Mouse (Mus musculus) MN1 (cell line): Measurements from ENCODE around the gene Cluap1.
A peak's percentile ranks its signal among the peaks of the same experiment; 100 is the strongest.

Source experiments
- DNase-seq: peaks from one replicate; pipeline ENCODE4 v3.0.0-alpha.2; 2016; ENCODE audit warnings: low spot score

The Cluap1 gene

DNA sequence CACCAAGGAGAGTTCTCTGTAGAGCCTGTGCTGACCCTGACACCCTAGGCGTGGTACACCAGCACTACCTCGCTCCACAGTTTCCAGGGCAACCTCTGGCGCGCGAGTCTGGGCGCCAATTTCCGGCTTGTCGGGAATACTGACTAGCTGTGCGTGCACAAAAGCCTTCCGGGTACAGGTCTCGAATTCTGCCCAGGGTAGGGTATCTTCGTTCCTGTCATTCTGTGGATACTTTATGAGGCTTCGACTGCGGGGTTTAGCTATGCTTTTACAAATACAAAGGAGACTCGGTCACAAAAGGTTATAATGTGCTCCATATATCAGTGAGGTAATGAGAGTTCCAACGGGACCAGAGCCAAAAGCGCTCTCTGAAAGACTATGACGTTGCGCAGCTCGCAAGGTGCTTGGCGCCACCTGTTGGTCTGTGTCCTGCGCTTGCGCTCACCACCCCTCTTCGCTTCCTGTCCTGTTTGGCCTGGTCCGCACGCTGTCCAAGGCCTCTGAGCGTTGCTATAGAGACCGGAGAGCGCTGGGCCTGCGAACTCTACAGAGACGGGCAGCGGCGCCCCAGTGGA, at the start of gene Cluap1, which contains the start of gene 1700037C18Rik:
Cluap1 (plus strand) TSS at position 265 of the 575 bp plus-strand sequence.
1700037C18Rik (minus strand) TSS at position 153 of the 575 bp plus-strand sequence.
- peak; percentile 96 for DNase-seq

DNA sequence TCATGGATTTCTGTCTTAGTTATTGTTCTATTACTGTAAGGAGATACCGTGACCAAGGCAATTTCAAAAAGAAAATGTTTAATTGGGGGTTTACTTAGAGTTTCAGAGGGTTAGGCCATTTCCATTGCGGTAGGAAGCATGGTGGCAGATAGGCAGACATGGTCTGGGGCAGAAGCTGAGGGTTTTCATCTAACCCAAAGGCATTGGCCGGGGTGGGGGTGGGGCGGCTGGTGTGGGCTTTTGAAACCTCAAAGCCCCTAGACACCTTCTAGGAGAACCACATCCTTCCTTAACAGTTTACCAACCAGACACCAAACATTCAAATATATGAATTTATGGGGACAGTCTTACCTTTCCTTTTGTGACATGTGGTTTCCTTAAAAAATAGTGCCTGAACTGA, 49.3 kb upstream of the Cluap1 start:
- no peak for DNase-seq

DNA sequence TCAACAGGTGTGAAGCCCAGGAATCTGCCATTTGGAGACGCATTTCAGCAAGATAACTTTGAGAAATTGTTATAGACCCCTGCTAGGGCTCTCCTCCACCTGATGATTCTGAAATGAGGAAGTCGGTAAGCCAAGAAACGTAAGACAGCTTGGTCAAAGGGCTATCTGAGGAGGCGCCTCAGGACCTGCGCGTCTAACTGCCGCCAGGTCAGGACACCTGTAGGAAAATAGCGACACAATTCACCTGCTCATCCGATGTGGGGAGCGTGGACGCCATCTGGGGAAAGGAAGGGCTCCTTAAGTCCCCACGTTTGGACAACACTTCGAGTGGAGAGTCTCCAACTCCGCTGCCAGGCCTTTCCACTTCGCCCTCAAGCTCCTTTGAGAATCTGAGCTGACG, 36.8 kb upstream of the Cluap1 start:
- no peak for DNase-seq

DNA sequence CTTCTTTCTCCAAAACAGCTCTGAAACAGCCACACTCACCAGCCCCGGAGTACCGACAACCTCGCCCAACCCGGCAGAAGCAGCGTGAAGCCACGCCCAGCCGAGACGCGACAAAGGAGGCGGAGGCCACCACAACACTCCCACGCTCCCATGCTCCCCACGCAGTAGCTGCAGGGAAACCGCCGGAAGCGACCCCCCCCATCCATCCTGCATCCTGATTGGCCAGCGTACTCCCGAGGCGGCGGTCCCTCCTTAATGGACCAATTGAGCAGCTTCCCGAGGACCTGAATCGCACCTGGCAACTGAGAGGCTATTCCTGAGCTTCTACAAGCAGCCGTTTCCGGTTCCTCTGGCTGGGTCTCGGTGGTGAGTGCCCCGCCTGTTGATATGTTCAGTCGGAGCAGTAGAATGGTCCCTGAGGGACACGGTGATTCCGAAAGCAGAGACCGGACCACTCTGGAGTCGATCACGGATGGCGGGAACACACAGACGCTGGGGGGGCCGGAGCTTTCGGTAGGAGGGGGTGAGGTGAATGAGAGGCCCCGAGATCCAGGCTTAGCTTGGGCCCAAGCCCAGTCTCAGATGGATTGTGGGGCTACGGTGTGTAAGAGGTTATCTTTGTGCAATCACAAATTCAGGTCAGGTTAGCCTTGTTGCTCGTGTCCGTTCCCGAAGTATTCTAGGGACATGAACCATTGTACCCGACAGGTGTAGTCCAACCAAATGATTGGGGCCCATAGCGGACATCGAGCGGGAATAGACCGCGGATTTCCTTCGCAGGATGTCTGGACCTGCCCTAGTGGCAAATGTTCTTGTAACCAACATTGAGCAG, 36.2 kb upstream of the Cluap1 start, which contains the start of gene Naa60:
Naa60 (plus strand) TSS at position 160 of the 832 bp plus-strand sequence.
- DNase-seq = peak; percentile 87

DNA sequence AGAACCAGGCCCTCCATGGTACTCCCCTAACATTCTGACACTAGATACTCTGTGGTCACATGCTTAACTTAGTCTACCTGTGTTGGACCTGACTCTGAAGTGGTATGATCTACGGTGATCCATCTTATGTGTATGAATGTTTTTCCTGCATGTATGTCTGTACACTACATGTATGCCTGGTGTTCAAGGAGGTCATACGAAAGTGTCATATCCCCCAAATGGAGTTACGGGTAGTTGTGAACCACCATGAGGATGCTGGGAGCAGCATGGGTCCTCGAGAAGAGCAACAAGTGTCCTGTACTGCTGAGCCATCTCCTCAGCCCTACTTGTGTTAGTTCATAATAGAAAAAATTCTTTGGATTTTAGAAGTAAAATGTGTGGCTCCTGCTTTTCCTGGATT, 32.3 kb upstream of the Cluap1 start:
- no peak for DNase-seq

DNA sequence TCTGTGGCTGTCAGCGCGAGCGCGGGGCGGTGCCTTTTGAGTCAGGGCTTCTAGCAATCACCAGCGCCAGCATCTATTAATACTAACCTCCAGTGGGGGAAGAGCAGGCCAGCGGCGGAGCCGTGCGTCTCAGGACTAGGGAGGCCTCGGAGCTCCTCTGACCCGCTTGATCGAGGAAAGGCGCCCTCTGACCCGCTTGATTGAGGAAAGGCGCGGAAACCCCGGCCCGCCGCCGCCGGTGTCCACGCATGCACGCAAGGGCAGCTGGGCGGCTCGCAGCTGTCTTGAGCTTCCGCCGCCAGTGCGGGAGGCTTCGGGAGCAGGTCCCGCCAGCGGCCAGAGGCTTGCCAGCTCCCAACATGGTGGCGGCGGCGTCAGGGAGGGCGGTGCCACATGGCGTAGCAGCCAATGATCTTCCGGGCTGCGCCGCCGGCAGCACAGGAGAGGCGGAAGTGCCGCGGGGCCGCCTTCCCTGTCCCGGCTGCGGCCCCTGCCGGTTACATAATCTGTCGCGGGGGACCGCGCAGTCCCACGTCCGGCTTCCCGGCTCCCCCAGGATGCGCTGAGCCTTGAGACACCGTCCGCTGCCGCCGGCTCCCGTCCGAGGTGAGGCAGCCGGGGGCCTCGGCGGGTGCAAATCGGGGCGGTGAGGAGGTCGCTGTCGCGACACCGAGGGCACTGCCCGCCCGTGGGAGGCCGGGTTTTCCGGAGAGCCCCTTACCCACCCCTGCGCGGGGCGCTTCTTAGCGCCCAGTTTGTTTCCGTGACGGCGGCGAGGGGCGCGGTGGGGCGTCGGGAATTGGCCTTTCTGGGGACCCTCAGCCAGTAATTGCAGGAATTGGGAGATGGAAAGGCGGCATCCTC, 24.2 kb upstream of the Cluap1 start, which contains the start of the genes Zfp597 and Gm20695:
Zfp597 (minus strand) TSS at position 361 of the 864 bp plus-strand sequence.
Gm20695 (plus strand) TSS at position 448 of the 864 bp plus-strand sequence.
- peak; percentile 95 for DNase-seq

DNA sequence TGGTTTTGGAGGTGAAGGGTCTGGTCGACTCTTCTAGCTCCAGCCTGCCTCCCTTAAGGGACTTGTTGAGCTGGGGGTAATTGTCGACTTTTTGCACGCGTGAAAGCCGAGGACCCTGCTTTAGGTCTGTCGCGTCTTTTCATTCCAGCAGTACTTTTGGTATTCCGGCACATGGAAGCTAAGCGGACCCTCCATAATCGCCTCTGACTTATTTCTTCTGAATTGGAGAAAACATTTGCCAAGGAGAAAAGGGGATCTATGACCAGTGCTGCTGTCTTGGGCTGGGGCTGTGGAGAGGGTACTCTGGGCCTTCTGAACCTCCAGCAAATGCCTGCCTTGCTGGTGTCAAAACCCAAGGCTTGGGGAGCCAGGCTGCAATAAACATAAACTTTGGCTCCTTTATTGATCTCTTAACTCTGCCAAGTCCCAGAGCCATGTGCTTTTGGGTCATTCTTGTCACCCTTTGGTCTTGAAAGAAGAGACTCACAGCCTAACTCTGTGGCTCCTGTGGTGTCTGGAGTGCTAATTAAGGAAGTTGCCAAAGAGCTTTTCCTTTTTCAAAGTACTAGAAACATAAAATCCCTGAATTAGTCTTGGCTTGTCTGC, 23.4 kb upstream of the Cluap1 start:
- peak; percentile 19 for DNase-seq

DNA sequence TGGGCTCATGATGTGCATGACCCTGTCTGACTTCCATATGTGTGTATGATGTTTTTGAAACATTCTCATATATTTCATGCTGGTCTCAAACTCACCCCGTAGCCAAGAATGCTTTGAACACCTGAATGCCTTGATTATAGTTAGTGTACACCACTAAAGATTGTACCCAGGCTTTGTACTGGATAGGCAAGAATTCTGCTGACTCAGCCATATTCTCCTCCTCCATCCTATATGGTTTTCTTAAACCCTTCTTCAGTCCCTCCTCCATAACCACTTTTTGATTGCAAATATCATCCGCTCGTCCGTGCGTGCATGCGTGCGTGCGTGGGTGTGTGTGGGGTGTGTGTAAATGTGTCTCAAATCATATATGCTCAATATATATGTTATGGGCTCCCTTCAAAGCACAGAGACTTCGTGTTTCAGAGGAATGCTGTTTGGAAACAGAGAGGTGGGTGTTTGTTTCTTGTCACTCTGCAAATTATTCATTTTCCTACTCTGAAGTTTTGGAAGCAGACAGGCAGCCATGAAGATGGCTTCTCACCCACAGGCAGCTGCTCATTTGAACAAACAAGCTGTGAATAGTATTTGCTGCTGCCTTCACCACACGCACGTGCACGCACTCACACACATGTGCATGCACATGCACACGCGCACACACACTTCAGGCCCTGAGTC, 16.8 kb upstream of the Cluap1 start:
- DNase-seq = no peak

DNA sequence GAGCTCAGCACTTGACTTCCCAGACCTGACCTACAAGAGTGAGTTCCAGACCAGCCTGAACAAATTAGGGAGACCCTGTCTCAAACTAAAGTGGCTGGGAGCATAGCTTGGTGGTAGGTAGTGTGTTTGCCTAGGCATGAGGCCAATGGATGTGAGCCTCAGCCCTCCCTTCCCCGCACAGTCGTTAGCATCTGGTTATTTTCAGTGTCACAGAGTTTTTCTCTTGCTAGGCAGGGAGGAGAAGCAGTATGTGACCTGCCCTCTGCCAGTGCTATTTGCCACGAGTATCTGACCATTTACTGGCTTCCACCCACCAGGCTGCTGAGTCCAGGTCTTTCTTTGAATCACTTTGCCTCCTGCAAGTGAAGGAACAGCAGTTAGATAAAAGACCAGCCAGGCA, 14.9 kb upstream of the Cluap1 start:
- DNase-seq = peak; percentile 79

DNA sequence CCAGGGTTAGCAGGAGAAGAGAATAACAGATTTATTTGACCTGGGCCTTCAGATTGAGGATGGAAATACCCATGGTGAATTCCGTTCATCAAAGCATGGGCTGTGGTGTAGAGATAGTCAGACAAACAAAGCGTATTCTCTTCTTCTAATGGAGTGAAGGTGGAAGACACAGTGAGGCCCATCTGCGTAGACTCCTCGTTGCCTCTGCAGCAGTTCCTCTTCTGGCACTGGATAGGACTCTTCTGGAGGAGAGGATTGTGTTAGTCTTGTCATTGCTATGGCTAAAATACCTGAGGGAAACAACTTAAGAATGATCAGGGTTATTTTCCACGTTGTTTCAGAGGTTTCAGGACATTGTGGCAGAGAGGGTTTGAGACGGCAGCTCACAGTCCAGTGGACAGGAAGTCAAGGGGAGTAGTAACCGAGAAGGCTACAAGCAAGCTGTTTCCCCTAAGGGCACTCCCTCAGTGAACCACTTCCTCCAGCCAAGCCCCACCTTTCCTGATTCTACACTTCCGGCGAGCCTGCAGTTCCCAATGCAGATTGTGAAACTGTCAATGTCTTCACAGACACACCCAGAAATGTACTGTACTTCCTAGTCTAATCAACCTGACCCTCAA, 13.3 kb upstream of the Cluap1 start:
- DNase-seq = no peak

DNA sequence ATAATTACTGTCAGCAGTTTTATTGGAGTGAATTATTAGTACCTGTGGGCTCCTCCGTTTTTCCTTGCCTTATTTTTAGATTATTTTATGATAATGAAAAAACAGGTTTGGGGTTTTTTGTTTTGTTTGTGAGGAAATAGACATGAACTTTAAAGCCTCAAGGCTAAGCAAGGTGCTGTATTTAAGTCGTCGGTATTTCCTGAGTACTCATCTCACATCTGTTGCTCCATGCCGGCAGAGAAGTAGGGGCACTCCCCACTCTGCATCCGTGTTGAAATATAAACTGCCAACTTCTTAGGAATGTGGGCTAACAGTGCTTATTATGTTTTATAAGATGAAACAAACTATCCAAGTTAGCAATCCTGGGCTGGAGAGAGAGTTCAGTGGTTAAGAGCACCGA, 12.6 kb upstream of the Cluap1 start:
- no peak for DNase-seq

DNA sequence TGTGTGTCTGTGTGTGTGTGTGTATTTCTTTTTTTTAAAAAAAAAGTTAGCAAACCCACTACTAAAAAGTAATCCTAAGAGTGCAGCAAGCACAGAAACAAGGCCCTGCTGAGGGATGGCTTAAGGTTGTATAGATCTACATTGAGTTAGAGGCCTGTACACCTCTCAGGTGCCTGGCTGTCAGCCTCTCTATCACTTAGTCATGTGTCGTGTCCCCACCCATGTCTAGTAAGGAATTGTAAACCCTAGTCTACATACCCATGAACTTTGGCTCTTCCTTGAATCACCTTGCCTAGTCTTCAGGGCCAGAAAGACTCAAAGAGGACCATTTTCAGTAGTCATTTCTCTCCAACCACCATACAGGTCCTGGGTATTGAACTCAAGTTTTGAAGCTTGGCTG, 12.0 kb upstream of the Cluap1 start:
- no peak for DNase-seq

DNA sequence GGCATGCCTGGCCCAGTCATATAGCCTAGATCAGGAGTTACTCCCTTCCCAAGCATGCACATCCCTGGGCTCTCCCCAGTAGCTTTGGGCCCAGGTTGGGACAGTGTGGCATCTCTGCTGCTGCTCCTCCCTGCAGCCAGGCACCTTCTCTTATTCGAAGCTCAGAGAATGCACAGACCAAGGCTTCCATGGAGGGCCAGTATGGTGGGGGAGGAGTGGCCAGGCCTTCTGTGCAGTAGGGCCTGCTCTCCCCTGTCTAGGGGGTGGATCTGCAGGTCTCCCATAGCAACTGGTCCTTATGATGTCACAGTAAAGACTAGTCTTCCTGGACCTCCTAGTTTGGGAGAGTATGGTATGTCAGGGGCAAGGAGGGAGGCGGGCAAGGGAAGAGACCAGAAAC, 1.1 kb upstream of the Cluap1 start:
- no peak for DNase-seq

DNA sequence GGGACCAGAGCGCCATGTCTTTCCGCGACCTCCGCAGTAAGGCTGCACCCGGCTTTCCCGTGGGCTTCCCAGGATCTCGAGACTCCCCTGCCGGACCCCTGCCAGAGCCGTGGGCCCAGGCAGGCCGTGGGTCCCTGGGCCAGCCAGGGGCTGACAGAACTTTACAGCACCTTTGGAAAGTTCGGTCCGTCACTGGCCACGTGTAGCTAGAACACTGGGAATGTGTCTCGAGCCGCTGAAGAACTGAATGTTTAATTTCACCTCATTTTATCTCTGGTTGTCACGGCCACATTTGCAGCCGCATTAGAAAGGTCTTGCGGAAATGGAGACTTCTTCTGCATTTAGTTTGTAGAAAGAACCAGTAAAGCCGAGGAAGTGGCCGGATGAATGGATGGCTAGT, 517 bp downstream of the Cluap1 start:
- no peak for DNase-seq

DNA sequence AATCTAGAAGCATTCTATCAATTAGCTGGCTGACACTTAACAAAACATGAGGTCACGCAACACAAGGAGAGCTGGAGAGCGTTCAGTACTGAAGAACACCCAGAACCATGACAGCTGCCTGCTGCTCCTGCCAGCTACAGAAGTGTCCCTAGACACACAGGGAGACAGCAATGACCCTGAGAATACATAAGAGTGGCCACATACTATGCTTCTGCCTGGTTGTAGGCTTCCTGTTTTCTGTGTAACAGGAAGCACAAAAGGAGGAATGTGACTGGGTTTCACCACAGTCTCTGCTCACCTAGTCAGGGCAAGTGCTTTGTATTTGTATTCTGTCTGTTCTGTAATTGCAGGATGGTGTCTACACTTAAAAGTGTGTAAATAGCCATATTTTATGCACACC, 12.2 kb downstream of the Cluap1 start:
- DNase-seq = no peak

DNA sequence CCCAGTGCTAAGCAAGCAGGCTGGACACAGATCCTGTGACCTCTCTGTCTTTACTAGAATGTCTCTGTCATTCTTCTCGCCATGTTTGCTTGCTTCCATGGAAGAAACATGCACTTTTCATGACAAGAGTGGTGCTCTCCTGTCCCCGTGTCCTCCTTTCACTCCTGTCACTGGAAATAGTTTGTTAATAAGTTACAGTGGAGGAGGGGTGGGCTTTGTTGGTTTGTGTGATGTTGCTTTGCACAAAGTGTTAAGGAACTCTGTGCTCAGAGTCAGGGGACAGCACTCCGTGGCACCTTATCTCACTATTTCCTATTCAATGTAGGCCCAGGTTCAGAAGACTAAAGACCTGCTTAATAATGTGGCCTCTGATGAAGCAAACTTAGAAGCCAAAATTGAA, 14.9 kb downstream of the Cluap1 start:
- no peak for DNase-seq

DNA sequence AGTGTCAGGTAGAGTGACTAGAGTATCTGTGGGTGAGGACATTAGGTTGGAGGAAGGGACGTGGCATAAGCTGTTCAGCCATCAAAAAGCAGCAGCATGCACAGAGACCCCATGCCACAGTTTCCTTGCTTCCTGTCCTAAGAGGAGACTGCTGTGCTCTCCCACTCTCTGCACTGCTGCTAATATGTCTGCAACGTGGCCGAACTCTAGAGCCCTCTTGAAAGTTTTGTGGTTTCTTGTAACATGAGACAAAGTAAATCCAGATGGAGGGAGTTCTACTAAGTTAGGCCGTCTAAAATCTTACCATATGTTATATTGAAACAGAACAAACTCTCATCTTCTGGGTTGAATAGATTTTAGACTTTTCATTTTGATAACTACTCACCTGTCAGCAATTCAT, 15.4 kb downstream of the Cluap1 start:
- DNase-seq = no peak

DNA sequence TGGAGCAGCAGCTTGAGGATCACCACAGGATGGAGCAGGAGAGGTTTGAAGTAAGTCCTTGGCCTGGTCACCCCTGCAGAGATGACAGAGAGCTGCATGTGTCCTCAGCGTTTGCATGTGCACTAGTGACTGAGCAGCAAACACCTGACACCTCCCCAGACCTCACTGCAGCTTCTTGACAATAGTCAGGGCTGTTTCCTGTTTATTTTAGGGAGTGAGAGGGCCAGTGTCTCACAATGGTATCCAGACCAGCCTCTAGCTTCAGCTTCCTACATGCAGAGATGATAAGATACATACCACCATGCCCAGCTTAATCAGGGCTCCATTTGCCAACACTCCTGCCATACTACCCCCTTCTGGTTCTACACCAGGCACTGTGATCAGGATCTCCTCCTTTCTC, 20.0 kb downstream of the Cluap1 start:
- DNase-seq = no peak

DNA sequence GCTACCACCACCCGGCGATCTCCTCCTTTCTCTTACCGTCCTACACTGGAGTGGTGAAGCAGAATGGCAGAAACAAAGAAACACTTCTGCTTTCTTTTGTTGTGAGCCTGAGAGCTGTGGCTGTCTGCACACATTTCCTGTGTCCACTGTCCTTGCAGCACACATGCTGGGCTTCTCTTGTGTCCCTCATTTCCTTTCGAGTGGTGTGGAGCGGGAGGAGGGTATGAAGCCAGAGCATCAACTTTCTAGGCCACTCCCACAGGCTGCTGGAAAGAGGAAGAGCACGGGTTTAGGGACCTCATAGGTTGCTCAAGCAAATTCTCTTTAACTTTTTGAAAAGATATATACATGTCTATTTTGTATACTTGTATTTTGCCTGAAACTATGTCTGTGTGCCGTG, 20.6 kb downstream of the Cluap1 start:
- no peak for DNase-seq

DNA sequence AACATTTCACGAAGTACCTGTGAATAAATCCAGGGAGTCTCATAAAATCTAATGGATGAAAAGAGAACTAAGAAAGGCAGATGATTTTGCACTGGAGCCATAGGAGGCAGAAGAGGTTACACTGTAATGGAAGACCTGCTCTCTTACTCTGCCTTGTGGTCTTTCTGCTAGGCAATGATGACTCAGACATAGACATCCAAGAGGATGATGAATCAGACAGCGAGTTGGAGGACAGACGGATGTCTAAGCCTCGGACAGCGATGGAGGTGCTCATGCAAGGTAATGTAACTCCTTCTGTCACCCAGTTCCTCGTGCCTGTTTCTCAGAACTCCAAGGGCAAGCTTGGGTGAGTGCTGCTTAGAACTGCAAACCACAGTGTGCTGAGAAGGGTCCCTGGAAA, 24.9 kb downstream of the Cluap1 start:
- DNase-seq = no peak

DNA sequence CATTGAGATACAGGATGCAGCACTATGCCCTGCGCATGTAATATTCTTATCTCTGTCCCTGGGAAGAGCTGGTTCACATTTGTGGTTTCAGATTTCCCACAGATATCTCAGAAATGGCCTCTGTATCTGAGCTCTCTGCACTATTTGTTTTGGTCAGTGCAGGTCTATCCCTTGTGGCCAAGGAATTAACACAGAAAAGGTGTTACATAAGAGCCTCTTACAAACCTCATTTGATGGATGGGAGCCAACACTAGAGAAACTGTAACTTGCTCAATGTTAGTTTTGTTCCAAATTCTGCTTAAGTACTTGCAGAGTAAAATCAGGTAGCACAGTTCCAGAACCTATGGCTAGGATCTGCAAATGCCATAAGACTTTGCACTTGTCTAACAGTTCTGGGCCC, 25.5 kb downstream of the Cluap1 start:
- DNase-seq = no peak
